ENCODE assay signal across 7 mouse cellular contexts in genomic region chr1:189007980-189008324, GRCm38 (mm10). TPM values are rescaled to one million over a fixed set of nuclear protein-coding genes. Genes with fewer than 3 reads are reported as not detected.
DNase-seq lines count a peak whose midpoint lies in the region; ATAC-seq lines count a peak whose summit lies in the region.

No protein-coding gene starts in this region.

- H3K36me3 ChIP-seq in lung, embryonic 15.5 days: no peaks in the 10 kb centered on the region; the same call in 1 of the 2 replicates
- no peaks in the 10 kb centered on the region; the same call in 1 of the 2 replicates for H3K36me3 ChIP-seq in forebrain, embryonic 12.5 days (replicated peaks)
- peaks cover 8% of the 10 kb centered on the region; the same call in 1 of the 2 replicates for H3K36me3 ChIP-seq in limb, embryonic 13.5 days
- H3K36me3 ChIP-seq in stomach, embryonic 14.5 days (ENCODE audit: control insufficient read depth, insufficient read depth, low read length): no peaks in the 10 kb centered on the region; the same call in 1 of the 2 replicates

- no peak overlapping the region for H3K27ac ChIP-seq in lung, embryonic 15.5 days
- no peak overlapping the region for H3K27ac ChIP-seq in forebrain, embryonic 12.5 days
- H3K27ac ChIP-seq in limb, embryonic 13.5 days: no peak overlapping the region
- H3K27ac ChIP-seq in stomach, embryonic 14.5 days (ENCODE audit: low read length): no peak overlapping the region

- peak overlapping the region; percentile 75 for H3K4me3 ChIP-seq in lung, embryonic 15.5 days
- peak overlapping the region; percentile 99 for H3K4me3 ChIP-seq in forebrain, embryonic 12.5 days (replicated peaks)
- H3K4me3 ChIP-seq in limb, embryonic 13.5 days: peak overlapping the region; percentile 96
- H3K4me3 ChIP-seq in stomach, embryonic 14.5 days (ENCODE audit: low read depth, low read length): peak overlapping the region; percentile 99

- peak; percentile 32; the same call in 1 of the 2 replicates for ATAC-seq in lung, embryonic 15.5 days (ENCODE audit: borderline replicate concordance, extremely low read depth, low FRiP score, low TSS enrichment)
- ATAC-seq in forebrain, embryonic 12.5 days (ENCODE audit: low FRiP score): no peak; the same call in 1 of the 2 replicates
- ATAC-seq in limb, embryonic 13.5 days (ENCODE audit: low FRiP score, low read depth): 0 out of 2 replicates have a peak, but pooled peaks have one; percentile 35
- ATAC-seq in stomach, embryonic 14.5 days (ENCODE audit: insufficient number of reproducible peaks, insufficient read depth, low FRiP score, low read depth): peak; percentile 51; the same call in 1 of the 2 replicates

- H3K27me3 ChIP-seq in lung, embryonic 15.5 days: no peaks in the 10 kb centered on the region
- H3K27me3 ChIP-seq in forebrain, embryonic 12.5 days: peaks cover 11% of the 10 kb centered on the region
- no peaks in the 10 kb centered on the region for H3K27me3 ChIP-seq in limb, embryonic 13.5 days
- no peaks in the 10 kb centered on the region for H3K27me3 ChIP-seq in stomach, embryonic 14.5 days (ENCODE audit: control insufficient read depth, insufficient read depth, low read length)

- no peak for DNase-seq in lung, adult 18-20 months
- no peak for DNase-seq in spleen, postnatal 4 days (ENCODE audit: low spot score in 2 of 2)
- no peak for DNase-seq in natural killer cell, adult 2 months (ENCODE audit: low spot score in 2 of 2)

- no peaks in the 10 kb centered on the region for H3K9me3 ChIP-seq in lung, embryonic 15.5 days
- no peaks in the 10 kb centered on the region for H3K9me3 ChIP-seq in forebrain, embryonic 12.5 days
- H3K9me3 ChIP-seq in limb, embryonic 13.5 days: no peaks in the 10 kb centered on the region
- no peaks in the 10 kb centered on the region for H3K9me3 ChIP-seq in stomach, embryonic 14.5 days (ENCODE audit: control insufficient read depth, low read depth, low read length)

- H3K4me1 ChIP-seq in lung, embryonic 15.5 days: peaks cover 25% of the 10 kb centered on the region
- H3K4me1 ChIP-seq in forebrain, embryonic 12.5 days: peaks cover 26% of the 10 kb centered on the region
- peaks cover 29% of the 10 kb centered on the region for H3K4me1 ChIP-seq in limb, embryonic 13.5 days
- peaks cover 22% of the 10 kb centered on the region for H3K4me1 ChIP-seq in stomach, embryonic 14.5 days (ENCODE audit: control insufficient read depth, insufficient read depth, low read length)

- 50% methylated on average over 7 of the region's 7 CpGs for WGBS in lung, embryonic 15.5 days
- WGBS in forebrain, embryonic 12.5 days: 49% methylated on average over 7 of the region's 7 CpGs
- 47% methylated on average over 7 of the region's 7 CpGs for WGBS in limb, embryonic 13.5 days
- 46% methylated on average over 7 of the region's 7 CpGs for WGBS in stomach, embryonic 14.5 days

- peak overlapping the region; percentile 85 for H3K4me2 ChIP-seq in lung, embryonic 15.5 days
- H3K4me2 ChIP-seq in forebrain, embryonic 12.5 days: peak overlapping the region; percentile 29
- peak overlapping the region; percentile 44 for H3K4me2 ChIP-seq in limb, embryonic 13.5 days (replicated peaks)
- peak overlapping the region; percentile 40; the same call in 1 of the 2 replicates for H3K4me2 ChIP-seq in stomach, embryonic 14.5 days (replicated peaks; ENCODE audit: low read depth, low read length)

- no peak overlapping the region for H3K9ac ChIP-seq in lung, embryonic 15.5 days
- H3K9ac ChIP-seq in forebrain, embryonic 12.5 days: no peak overlapping the region
- no peak overlapping the region for H3K9ac ChIP-seq in limb, embryonic 13.5 days
- H3K9ac ChIP-seq in stomach, embryonic 14.5 days (replicated peaks; ENCODE audit: low read depth, low read length): no peak overlapping the region

RNA-seq across cellular contexts. Expression of gene Kctd3, which starts 0.3 kb away (rescaled TPM):
- polyA plus RNA-seq in lung, embryonic 15.5 days (2015; fragmentation: Nextera tagmentation; extraction: Ambion mirVana): 33.2 and 33.9 TPM in 2 replicates
- polyA plus RNA-seq in forebrain, embryonic 12.5 days (2016; fragmentation: Nextera tagmentation; extraction: Ambion mirVana): 37.9 and 39.4 TPM in 2 replicates
- 33.4 and 34.6 TPM in 2 replicates for polyA plus RNA-seq in limb, embryonic 13.5 days (2015; fragmentation: Nextera tagmentation; extraction: Ambion mirVana)
- 36.0 and 36.2 TPM in 2 replicates for polyA plus RNA-seq in stomach, embryonic 14.5 days (2014; fragmentation: Nextera tagmentation; extraction: Ambion mirVana)

Comparison
In these comparisons a context has a peak if more than half of its experiments do, and no peak if none do; other contexts are left out.
1. H3K4me2 ChIP-seq: peak in every context shown above with its lines; median percentile 85 in lung, embryonic 15.5 days; 44 in limb, embryonic 13.5 days; 40 in stomach, embryonic 14.5 days; 29 in forebrain, embryonic 12.5 days.